Mouse (Mus musculus): ENCODE measurements around the gene Scaf4.

GRCm38 (mm10) chr16:90318372-90318926 lies 34.1 kb upstream of the Scaf4 start:
- TF ChIP-seq POLR2A (IDR thresholded peaks at IDR 0.05; ENCODE audit: borderline replicate concordance, extremely low read depth, low read depth, low read length) = no peak
- TF ChIP-seq CTCF (IDR thresholded peaks at IDR 0.05; ENCODE audit: insufficient read depth, low read length) = no peak
